Mouse (Mus musculus) heart, embryonic 12.5 days (tissue): ENCODE results near the gene Fgf23. TPM values are rescaled to one million over a fixed set of nuclear protein-coding genes. Genes with fewer than 3 reads are reported as not detected.

ENCODE experiments used
- ATAC-seq: fragments of 200-750 bp; cut with Nextera tagmentation; 2 replicates; pipeline ENCODE4 v1.8.0; 2017; ENCODE audit warnings: moderate TSS enrichment, moderate library complexity; ENCODE audit not compliant: insufficient number of reproducible peaks, low FRiP score
- H3K27ac ChIP-seq: fragments of 300-500 bp; sonication (generic); 2 replicates; pipeline ENCODE4 v1.5.1; 2016; ENCODE audit warnings: mild to moderate bottlenecking, moderate library complexity; ENCODE audit not compliant: poor library complexity, severe bottlenecking
- H3K27me3 ChIP-seq: fragments of 300-500 bp; sonication (generic); replicated peaks from 2 replicates; pipeline ENCODE4 v1.6.1; 2016; ENCODE audit warnings: mild to moderate bottlenecking, moderate library complexity
- H3K36me3 ChIP-seq: fragments of 300-500 bp; sonication (generic); 2 replicates; pipeline ENCODE4 v1.6.1; 2016; ENCODE audit warnings: mild to moderate bottlenecking, moderate library complexity
- H3K4me1 ChIP-seq: fragments of 300-500 bp; sonication (generic); replicated peaks from 2 replicates; pipeline ENCODE4 v1.6.1; 2016; ENCODE audit warnings: mild to moderate bottlenecking
- H3K4me2 ChIP-seq: fragments of 300-500 bp; sonication (generic); 2 replicates; pipeline ENCODE4 v1.6.1; 2016; ENCODE audit warnings: mild to moderate bottlenecking, moderate library complexity
- H3K4me3 ChIP-seq: fragments of 300-500 bp; sonication (generic); 2 replicates; pipeline ENCODE4 v1.5.1; 2016; ENCODE audit warnings: mild to moderate bottlenecking
- H3K9ac ChIP-seq: fragments of 300-500 bp; sonication (generic); 2 replicates; pipeline ENCODE4 v1.6.1; 2016; ENCODE audit warnings: mild to moderate bottlenecking, moderate library complexity
- H3K9me3 ChIP-seq: fragments of 300-500 bp; sonication (generic); replicated peaks from 2 replicates; pipeline ENCODE4 v1.6.1; 2016; ENCODE audit warnings: mild to moderate bottlenecking, moderate library complexity
- WGBS: fragments of 180-500 bp; shearing (Covaris S2); methylation state at CpG from one replicate; pipeline ENCODE4 v1.1.7; 2016; 5-methylcytosine and 5-hydroxymethylcytosine counted together
- polyA plus RNA-seq: library from polyadenylated mRNA; unstranded; fragments of >200 nt; fragmentation: Nextera tagmentation; extraction: Ambion mirVana; gene quantifications from 2 replicates; pipeline ENCODE4 v1.2.1, GENCODE M21; 2016

Fgf23 gene
- polyA plus RNA-seq, 1 experiment from 2014 or later, result 0.27 TPM

DNA sequence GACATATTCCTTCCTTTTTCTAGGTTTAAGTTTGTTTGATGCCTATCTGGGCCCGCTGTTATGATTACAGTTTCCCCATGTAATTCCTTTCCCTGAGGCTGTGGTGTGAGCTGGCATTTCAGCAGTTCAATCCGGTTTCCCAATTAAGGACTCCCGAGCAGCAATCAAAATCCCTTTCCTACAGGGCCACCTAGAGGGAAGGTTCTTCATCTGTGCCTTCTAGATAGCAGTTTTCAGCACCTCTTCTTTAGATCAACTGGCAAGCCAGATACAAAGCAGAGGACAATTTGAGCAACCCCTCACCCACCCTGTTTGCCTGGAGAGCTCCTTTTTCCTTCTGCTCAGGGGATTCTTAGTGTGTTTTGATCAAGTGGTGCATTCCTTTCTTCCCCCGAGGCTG is 14.0 kb downstream of the Fgf23 start:
- no peak overlapping the region for H3K4me3 ChIP-seq
- peaks cover 6% of the 10 kb centered on the region for H3K27me3 ChIP-seq
- H3K9ac ChIP-seq, result no peak overlapping the region
- H3K9me3 ChIP-seq, result no peaks in the 10 kb centered on the region
- WGBS, result 17% methylated on average over 4 of the region's 4 CpGs
- H3K4me1 ChIP-seq, result peaks cover 26% of the 10 kb centered on the region
- no peak overlapping the region for H3K4me2 ChIP-seq
- ATAC-seq, result peak; percentile 45; the same call in 1 of the 2 replicates
- no peak overlapping the region for H3K27ac ChIP-seq
- peaks cover 36% of the 10 kb centered on the region for H3K36me3 ChIP-seq

DNA sequence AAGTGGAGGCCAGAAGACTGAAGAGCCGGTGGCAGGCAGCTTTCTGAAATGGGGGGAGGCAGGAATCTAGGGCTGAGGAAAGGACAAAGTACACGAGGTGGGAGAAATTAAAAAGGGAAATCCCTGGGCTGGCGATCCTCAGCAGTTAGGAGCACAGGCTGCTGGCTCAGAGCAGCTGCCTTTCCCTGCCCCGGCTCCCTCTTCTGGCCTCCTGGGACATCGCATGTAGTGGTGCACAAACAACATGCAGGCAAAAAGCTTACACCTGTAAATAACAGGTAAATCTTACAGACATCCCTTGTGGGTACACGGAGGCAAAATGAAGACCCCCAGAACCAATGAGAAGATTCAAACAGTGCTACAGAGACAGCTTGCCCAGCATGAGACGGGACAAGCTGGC is 21.9 kb downstream of the Fgf23 start:
- H3K36me3 ChIP-seq, result peaks cover 25% of the 10 kb centered on the region
- no peaks in the 10 kb centered on the region for H3K4me1 ChIP-seq
- WGBS, result 60% methylated on average over 7 of the region's 7 CpGs

DNA sequence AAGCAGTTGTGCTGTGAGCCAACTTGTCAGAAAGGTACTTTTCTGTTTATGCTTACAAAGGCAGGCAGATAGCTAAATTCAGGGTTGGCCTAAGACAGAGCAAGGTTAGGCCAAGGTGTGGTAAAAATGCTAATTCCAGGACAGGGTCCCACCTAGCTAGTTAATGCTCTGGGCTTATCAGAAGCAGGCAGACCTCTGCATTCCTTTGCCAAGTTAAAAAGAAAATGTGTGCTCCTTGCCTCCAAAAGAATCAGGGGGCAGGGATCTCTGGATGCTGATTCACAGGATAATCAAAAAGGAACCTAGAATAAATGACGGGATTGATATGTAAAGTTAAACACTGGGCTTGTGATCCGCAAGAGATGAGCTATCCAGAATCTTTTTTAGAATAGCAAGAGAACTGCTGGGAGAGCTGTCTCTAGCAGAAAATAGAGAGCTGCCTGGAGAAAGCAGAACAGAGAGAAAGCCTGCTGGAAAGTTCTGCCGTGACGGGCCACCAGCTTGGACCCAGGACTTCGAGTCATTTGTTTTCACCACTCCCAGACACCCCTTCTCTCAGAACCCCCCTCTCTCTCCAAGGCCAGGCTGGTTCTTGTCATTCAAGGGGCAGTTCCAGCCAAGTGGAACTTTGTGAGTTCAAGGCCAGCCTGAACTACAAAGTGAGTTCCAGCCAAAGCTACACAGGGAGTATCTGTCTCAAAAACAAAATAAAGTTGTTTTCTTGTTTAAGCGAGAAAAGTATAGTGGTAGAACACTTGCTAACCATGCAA is 31.0 kb downstream of the Fgf23 start:
- Histone ChIP-seq H3K4me2 (no peak overlapping the region), H3K9me3 (no peaks in the 10 kb centered on the region), H3K27ac (no peak overlapping the region), H3K4me3 (no peak overlapping the region), H3K27me3 (no peaks in the 10 kb centered on the region), H3K4me1 (peaks cover 15% of the 10 kb centered on the region), H3K9ac (no peak overlapping the region), H3K36me3 (peaks cover 24% of the 10 kb centered on the region)
- 86% methylated on average over 6 of the region's 6 CpGs for WGBS
- ATAC-seq, result no peak

More for the DNA sequence above, 21.9 kb downstream of the Fgf23 start:
- Histone ChIP-seq H3K27me3 (no peaks in the 10 kb centered on the region), H3K9ac (no peak overlapping the region), H3K4me3 (no peak overlapping the region), H3K9me3 (no peaks in the 10 kb centered on the region), H3K27ac (no peak overlapping the region), H3K4me2 (no peak overlapping the region)
- ATAC-seq, result no peak

DNA sequence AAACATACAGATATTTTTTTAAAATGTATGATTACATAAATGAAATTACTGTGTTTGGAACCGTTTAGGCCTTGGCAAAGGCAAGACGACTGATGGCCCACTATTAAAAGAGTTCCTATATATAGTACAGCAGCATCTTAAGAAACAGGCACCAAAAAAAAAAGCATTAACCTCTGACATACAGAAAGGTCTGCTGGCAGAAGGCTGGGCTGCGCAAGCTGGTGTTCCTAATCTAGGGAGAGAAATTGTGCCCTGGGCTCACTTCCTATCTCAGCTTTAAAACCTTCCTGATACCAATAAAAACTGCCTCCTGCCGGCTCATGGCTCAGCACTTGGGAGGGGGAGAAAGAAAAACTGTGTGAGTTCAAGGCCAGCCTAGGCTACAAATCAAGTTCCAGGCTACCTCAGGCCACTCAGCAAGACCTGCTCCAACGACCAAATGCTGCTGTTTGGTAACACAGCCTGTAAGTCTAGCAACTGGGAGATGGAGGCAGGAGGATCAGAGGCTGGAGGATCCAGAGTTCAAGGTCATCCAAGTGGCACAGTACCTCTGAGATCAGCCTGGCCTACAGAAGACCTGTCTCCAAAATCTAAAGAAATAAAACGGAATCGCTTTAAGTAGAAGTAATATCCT is 31.8 kb downstream of the Fgf23 start:
- Histone ChIP-seq H3K27me3 (no peaks in the 10 kb centered on the region), H3K27ac (no peak overlapping the region), H3K4me2 (no peak overlapping the region), H3K9ac (0 out of 2 replicates have a peak overlapping the region, but pooled peaks have one; percentile 9), H3K36me3 (peaks cover 24% of the 10 kb centered on the region), H3K9me3 (no peaks in the 10 kb centered on the region), H3K4me1 (peaks cover 17% of the 10 kb centered on the region), H3K4me3 (no peak overlapping the region)
- ATAC-seq, result no peak
- WGBS, result 71% methylated on average over 7 of the region's 7 CpGs

DNA sequence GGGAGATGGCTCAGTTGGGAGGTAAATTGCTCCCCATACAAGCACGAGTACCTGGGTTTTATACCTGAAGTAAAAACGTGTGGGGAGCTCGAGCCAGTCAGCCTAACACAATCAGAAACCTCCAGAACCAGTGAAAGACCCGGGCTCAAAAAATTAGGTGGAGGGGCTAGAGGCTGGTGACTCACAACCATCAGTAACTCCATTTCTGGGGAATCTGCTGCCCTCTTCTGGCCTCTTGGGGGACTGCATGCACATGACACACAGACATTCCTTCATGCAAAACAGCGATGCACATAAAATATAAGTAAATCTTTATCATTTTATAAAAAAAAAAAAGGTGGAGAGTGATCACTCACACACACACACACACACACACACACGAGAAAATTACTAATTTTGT is 32.4 kb downstream of the Fgf23 start:
- Histone ChIP-seq H3K4me3 (no peak overlapping the region), H3K9me3 (no peaks in the 10 kb centered on the region), H3K9ac (no peak overlapping the region), H3K36me3 (peaks cover 24% of the 10 kb centered on the region), H3K27me3 (no peaks in the 10 kb centered on the region), H3K4me1 (peaks cover 17% of the 10 kb centered on the region), H3K27ac (no peak overlapping the region), H3K4me2 (no peak overlapping the region)
- 59% methylated on average over 6 of the region's 6 CpGs for WGBS
- no peak for ATAC-seq

DNA sequence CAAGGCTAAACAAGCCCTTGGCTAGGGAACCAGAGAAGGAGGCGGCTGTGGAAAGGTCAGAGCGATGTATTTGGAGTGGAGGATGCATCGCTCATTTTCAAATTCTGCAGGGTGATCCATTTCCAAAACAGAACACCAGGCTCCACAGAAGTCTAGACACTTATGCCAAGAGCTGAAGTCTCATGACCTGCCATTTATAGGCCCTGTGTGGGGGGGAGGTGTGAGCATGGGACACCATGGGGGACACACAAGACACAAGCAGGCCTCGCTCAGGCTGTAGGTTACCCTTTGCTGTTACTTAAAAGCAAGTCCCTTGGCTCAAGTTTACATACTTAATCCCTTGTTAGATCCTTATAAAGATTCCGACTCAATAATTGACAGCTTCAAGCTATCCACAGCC is 33.5 kb downstream of the Fgf23 start:
- H3K9me3 ChIP-seq, result no peaks in the 10 kb centered on the region
- WGBS, result 80% methylated on average over 5 of the region's 5 CpGs
- H3K4me3 ChIP-seq, result no peak overlapping the region
- H3K36me3 ChIP-seq, result peaks cover 16% of the 10 kb centered on the region
- no peak overlapping the region for H3K27ac ChIP-seq
- no peak for ATAC-seq
- H3K9ac ChIP-seq, result no peak overlapping the region
- H3K4me1 ChIP-seq, result peaks cover 17% of the 10 kb centered on the region
- H3K4me2 ChIP-seq, result no peak overlapping the region
- no peaks in the 10 kb centered on the region for H3K27me3 ChIP-seq

DNA sequence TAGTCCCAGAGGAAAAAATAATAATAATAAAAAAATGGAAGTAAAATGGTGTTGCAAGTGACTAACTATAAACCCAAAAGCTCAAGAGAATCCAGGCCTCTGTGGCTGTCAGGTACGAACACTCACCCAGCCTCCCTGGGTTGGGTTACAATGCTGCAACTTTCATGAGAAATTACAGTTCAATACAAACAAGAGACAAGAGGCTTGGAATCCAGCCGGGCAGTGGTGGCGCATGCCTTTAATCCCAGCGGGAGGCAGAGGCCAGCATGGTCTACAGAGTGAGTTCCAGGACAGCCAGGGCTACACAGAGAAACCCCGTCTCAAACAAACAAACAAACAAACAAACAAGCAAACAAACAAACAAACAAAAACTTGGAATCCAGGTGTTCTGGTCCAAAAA is 34.0 kb downstream of the Fgf23 start:
- Histone ChIP-seq H3K4me3 (no peak overlapping the region), H3K4me2 (no peak overlapping the region), H3K9ac (no peak overlapping the region), H3K27me3 (no peaks in the 10 kb centered on the region), H3K36me3 (peaks cover 11% of the 10 kb centered on the region), H3K27ac (no peak overlapping the region), H3K9me3 (no peaks in the 10 kb centered on the region), H3K4me1 (peaks cover 17% of the 10 kb centered on the region)
- ATAC-seq, result no peak
- 54% methylated on average over 5 of the region's 5 CpGs for WGBS

DNA sequence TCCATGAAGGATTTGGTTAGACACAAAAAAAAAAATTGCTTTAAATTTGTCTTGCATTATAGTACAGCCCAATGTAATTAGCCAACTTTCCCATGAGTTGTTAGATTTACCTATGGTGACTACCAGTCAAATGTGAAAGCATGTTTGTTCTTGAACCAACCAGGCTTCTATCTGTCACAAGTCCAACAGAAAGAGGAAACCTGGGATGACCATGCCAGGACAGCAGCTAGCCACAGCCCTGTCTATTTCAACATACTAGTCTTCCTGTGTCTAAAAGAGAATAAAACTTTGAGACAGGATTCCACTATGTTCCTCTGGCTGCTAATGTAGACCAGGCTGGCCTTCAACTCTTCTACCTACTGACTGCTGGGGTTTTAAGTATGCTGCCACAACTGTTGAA is 34.7 kb downstream of the Fgf23 start:
- H3K4me2 ChIP-seq, result no peak overlapping the region
- peaks cover 7% of the 10 kb centered on the region; the same call in 1 of the 2 replicates for H3K36me3 ChIP-seq
- H3K27me3 ChIP-seq, result no peaks in the 10 kb centered on the region
- no peak overlapping the region for H3K27ac ChIP-seq
- H3K4me1 ChIP-seq, result peaks cover 17% of the 10 kb centered on the region
- no peak overlapping the region for H3K4me3 ChIP-seq
- no peak for ATAC-seq
- no peaks in the 10 kb centered on the region for H3K9me3 ChIP-seq
- H3K9ac ChIP-seq, result no peak overlapping the region

DNA sequence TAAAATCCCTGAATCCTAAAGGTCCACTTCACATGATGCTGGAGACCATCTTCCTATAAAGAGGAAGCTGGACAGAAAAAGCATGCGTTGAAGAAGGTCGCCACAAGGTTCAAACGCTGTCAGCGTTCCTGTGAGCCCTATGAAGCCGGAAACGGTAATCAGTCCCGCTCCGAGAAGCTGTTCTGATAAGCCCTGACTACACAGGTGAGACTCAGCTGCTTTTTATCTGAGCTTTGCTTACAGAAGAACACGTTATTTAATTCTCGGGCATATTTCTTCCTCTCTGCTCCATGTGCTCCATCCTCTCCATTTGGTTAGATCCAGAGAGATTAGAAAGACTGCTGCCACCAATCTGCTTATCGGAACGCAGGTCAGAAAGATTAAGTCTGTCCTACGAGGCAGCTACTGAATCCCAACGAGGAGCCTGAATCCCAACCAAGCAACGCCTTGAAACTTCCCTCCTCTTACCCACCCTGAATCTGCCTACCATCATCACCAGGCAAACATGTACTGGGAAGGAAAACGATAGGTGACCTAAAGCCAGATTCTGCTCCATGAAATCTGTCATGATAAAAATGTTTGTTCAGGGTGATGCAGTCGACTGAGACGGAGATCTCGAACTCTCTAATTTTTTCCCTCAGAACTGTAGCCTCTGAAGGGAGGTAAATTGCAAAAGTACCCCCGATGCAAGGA is 35.8 kb downstream of the Fgf23 start:
- Histone ChIP-seq H3K4me2 (peak overlapping the region; percentile 84), H3K4me1 (peaks cover 17% of the 10 kb centered on the region), H3K36me3 (peaks cover 2% of the 10 kb centered on the region; the same call in 1 of the 2 replicates), H3K9ac (peak overlapping the region; percentile 70), H3K27me3 (no peaks in the 10 kb centered on the region), H3K9me3 (no peaks in the 10 kb centered on the region), H3K27ac (no peak overlapping the region), H3K4me3 (peak overlapping the region; percentile 64)
- no peak for ATAC-seq
- WGBS, result 16% methylated on average over 20 of the region's 20 CpGs

DNA sequence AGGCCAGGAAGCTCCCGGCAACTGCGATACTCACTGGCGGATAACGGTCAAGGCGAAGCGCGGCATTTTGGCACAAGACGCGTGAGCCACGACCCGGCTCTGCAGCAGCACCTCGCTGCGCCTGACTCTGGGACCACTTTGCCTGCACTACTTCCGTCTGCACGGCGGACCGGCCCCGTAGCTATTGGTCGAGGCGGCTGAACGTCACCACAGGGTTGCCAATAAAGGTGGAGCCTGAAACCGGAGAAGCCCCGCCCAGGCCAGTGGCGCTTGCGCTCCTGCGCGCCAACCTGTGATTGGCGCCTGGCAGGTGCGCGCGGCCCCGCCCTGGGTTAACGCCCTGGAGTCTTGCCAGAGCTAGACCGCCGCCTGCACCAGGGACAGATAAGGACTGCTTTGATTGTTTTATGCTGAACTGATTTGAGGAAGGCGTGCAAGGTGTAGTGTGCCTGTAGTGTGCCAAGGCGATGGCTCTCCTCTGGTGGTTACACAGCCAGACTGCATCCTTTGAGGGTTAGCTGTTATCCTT is 36.8 kb downstream of the Fgf23 start, which contains the start of gene Tigar:
Gene Tigar (minus strand): TSS at position 156 of the 529 bp plus-strand sequence.
- Histone ChIP-seq H3K4me1 (peaks cover 17% of the 10 kb centered on the region), H3K9me3 (no peaks in the 10 kb centered on the region), H3K27ac (no peak within 1 kb of the TSS), H3K4me3 (peak within 1 kb of the TSS; percentile 64), H3K36me3 (no peaks in the 10 kb centered on the region), H3K4me2 (peak within 1 kb of the TSS; percentile 84), H3K9ac (peak within 1 kb of the TSS; percentile 70), H3K27me3 (no peaks in the 10 kb centered on the region)
- peak; percentile 96 for ATAC-seq
- under 1% methylated on average over 37 of the region's 37 CpGs for WGBS
